Mouse (Mus musculus): ENCODE measurements around the gene Ttll7. TPM values are rescaled to one million over a fixed set of nuclear protein-coding genes. Genes with fewer than 3 reads are reported as not detected.

The Ttll7 gene
- polyA plus RNA-seq, 1 experiment = 5.2 TPM

- TF ChIP-seq TCF3 (IDR thresholded peaks at IDR 0.05; ENCODE audit: insufficient read length, low read depth) (no peak), POLR2A (IDR thresholded peaks at IDR 0.05; ENCODE audit: insufficient read length, low read depth) (no peak), POLR2AphosphoS2 (IDR thresholded peaks at IDR 0.05; ENCODE audit: insufficient read length, low read depth) (no peak)
- no peaks in the 10 kb centered on the region for H3K27me3 ChIP-seq (ENCODE audit: control insufficient read depth, insufficient read depth, insufficient read length)
- no peaks in the 10 kb centered on the region for H3K36me3 ChIP-seq (ENCODE audit: control insufficient read depth, insufficient read depth)
- no peak overlapping the region for H3K4me3 ChIP-seq
- H3K79me2 ChIP-seq (ENCODE audit: control insufficient read depth, insufficient read depth) = no peaks in the 10 kb centered on the region
- no peak overlapping the region for H3K4me2 ChIP-seq (ENCODE audit: low read depth)
- H3ac ChIP-seq (ENCODE audit: control insufficient read depth, insufficient read length) = no peak overlapping the region
These were observed 149.4 kb downstream of the Ttll7 start for GRCm38 (mm10) chr3:147001557-147001956.

- Histone ChIP-seq H3K79me2 (ENCODE audit: control insufficient read depth, insufficient read depth) (no peaks in the 10 kb centered on the region), H3K4me3 (no peak overlapping the region), H3K4me2 (ENCODE audit: low read depth) (no peak overlapping the region), H3K27me3 (ENCODE audit: control insufficient read depth, insufficient read depth, insufficient read length) (no peaks in the 10 kb centered on the region), H3K36me3 (ENCODE audit: control insufficient read depth, insufficient read depth) (no peaks in the 10 kb centered on the region), H3ac (ENCODE audit: control insufficient read depth, insufficient read length) (no peak overlapping the region)
- no peak for TF ChIP-seq TCF12 (IDR thresholded peaks at IDR 0.05; ENCODE audit: insufficient read depth, poor library complexity, severe bottlenecking)
- no peak for TF ChIP-seq E2F4 (IDR thresholded peaks at IDR 0.05; ENCODE audit: insufficient read depth)
- TF ChIP-seq MAX (IDR thresholded peaks at IDR 0.05; ENCODE audit: low read depth) = no peak
- TF ChIP-seq MYOG (IDR thresholded peaks at IDR 0.05; ENCODE audit: control insufficient read depth in 1 of 3, insufficient read depth in 1 of 3, insufficient read length in 2 of 3, low read depth in 2 of 3) = no peak
- TF ChIP-seq SRF (IDR thresholded peaks at IDR 0.05; ENCODE audit: control insufficient read depth, insufficient read length, low read depth) = no peak
- TF ChIP-seq MYOD1 (IDR thresholded peaks at IDR 0.05; ENCODE audit: control insufficient read depth in 1 of 3, insufficient read length in 2 of 3, low read depth in 2 of 3) = no peak
- no peak for TF ChIP-seq REST (IDR thresholded peaks at IDR 0.05; ENCODE audit: insufficient read depth, insufficient read length)
- no peak for TF ChIP-seq USF1 (IDR thresholded peaks at IDR 0.05; ENCODE audit: low read depth)
- no peak for TF ChIP-seq POLR2AphosphoS2 (IDR thresholded peaks at IDR 0.05; ENCODE audit: insufficient read length, low read depth)
- TF ChIP-seq CEBPB (IDR thresholded peaks at IDR 0.05; ENCODE audit: insufficient read depth, poor library complexity, severe bottlenecking) = no peak
- TF ChIP-seq TCF3 (IDR thresholded peaks at IDR 0.05; ENCODE audit: insufficient read length, low read depth) = no peak
- TF ChIP-seq POLR2A (IDR thresholded peaks at IDR 0.05; ENCODE audit: insufficient read length, low read depth) = no peak
These were observed 164.3 kb downstream of the Ttll7 start for GRCm38 (mm10) chr3:147016506-147016905.

- no peaks in the 10 kb centered on the region for H3K36me3 ChIP-seq (ENCODE audit: control insufficient read depth, insufficient read depth)
- no peak for TF ChIP-seq SRF (IDR thresholded peaks at IDR 0.05; ENCODE audit: control insufficient read depth, insufficient read length, low read depth)
- no peak for TF ChIP-seq MYOD1 (IDR thresholded peaks at IDR 0.05; ENCODE audit: control insufficient read depth in 1 of 3, insufficient read length in 2 of 3, low read depth in 2 of 3)
- no peak for TF ChIP-seq USF1 (IDR thresholded peaks at IDR 0.05; ENCODE audit: low read depth)
- TF ChIP-seq E2F4 (IDR thresholded peaks at IDR 0.05; ENCODE audit: insufficient read depth) = no peak
- TF ChIP-seq TCF12 (IDR thresholded peaks at IDR 0.05; ENCODE audit: insufficient read depth, poor library complexity, severe bottlenecking) = no peak
- TF ChIP-seq MAX (IDR thresholded peaks at IDR 0.05; ENCODE audit: low read depth) = no peak
- no peak for TF ChIP-seq REST (IDR thresholded peaks at IDR 0.05; ENCODE audit: insufficient read depth, insufficient read length)
- no peak for TF ChIP-seq CEBPB (IDR thresholded peaks at IDR 0.05; ENCODE audit: insufficient read depth, poor library complexity, severe bottlenecking)
- no peak for TF ChIP-seq TCF3 (IDR thresholded peaks at IDR 0.05; ENCODE audit: insufficient read length, low read depth)
- no peak for TF ChIP-seq MYOG (IDR thresholded peaks at IDR 0.05; ENCODE audit: control insufficient read depth in 1 of 3, insufficient read depth in 1 of 3, insufficient read length in 2 of 3, low read depth in 2 of 3)
- TF ChIP-seq POLR2AphosphoS2 (IDR thresholded peaks at IDR 0.05; ENCODE audit: insufficient read length, low read depth) = no peak
- no peak for TF ChIP-seq POLR2A (IDR thresholded peaks at IDR 0.05; ENCODE audit: insufficient read length, low read depth)
- no peak overlapping the region for H3K4me2 ChIP-seq (ENCODE audit: low read depth)
- H3K79me2 ChIP-seq (ENCODE audit: control insufficient read depth, insufficient read depth) = no peaks in the 10 kb centered on the region
- H3ac ChIP-seq (ENCODE audit: control insufficient read depth, insufficient read length) = no peak overlapping the region
- no peaks in the 10 kb centered on the region for H3K27me3 ChIP-seq (ENCODE audit: control insufficient read depth, insufficient read depth, insufficient read length)
- H3K4me3 ChIP-seq = no peak overlapping the region
These were observed 167.3 kb downstream of the Ttll7 start for GRCm38 (mm10) chr3:147019506-147019905.

GRCm38 (mm10) chr3:147026248-147026647 lies 174.1 kb downstream of the Ttll7 start:
- Histone ChIP-seq H3ac (ENCODE audit: control insufficient read depth, insufficient read length) (no peak overlapping the region), H3K27me3 (ENCODE audit: control insufficient read depth, insufficient read depth, insufficient read length) (no peaks in the 10 kb centered on the region), H3K36me3 (ENCODE audit: control insufficient read depth, insufficient read depth) (no peaks in the 10 kb centered on the region), H3K79me2 (ENCODE audit: control insufficient read depth, insufficient read depth) (no peaks in the 10 kb centered on the region), H3K4me2 (ENCODE audit: low read depth) (no peak overlapping the region), H3K4me3 (no peak overlapping the region)
- no peak for TF ChIP-seq SRF (IDR thresholded peaks at IDR 0.05; ENCODE audit: control insufficient read depth, insufficient read length, low read depth)
- TF ChIP-seq CEBPB (IDR thresholded peaks at IDR 0.05; ENCODE audit: insufficient read depth, poor library complexity, severe bottlenecking) = no peak
- no peak for TF ChIP-seq TCF3 (IDR thresholded peaks at IDR 0.05; ENCODE audit: insufficient read length, low read depth)
- no peak for TF ChIP-seq MYOG (IDR thresholded peaks at IDR 0.05; ENCODE audit: control insufficient read depth in 1 of 3, insufficient read depth in 1 of 3, insufficient read length in 2 of 3, low read depth in 2 of 3)
- no peak for TF ChIP-seq E2F4 (IDR thresholded peaks at IDR 0.05; ENCODE audit: insufficient read depth)
- no peak for TF ChIP-seq USF1 (IDR thresholded peaks at IDR 0.05; ENCODE audit: low read depth)
- TF ChIP-seq POLR2AphosphoS2 (IDR thresholded peaks at IDR 0.05; ENCODE audit: insufficient read length, low read depth) = no peak
- TF ChIP-seq MAX (IDR thresholded peaks at IDR 0.05; ENCODE audit: low read depth) = no peak
- TF ChIP-seq POLR2A (IDR thresholded peaks at IDR 0.05; ENCODE audit: insufficient read length, low read depth) = no peak
- no peak for TF ChIP-seq TCF12 (IDR thresholded peaks at IDR 0.05; ENCODE audit: insufficient read depth, poor library complexity, severe bottlenecking)
- no peak for TF ChIP-seq REST (IDR thresholded peaks at IDR 0.05; ENCODE audit: insufficient read depth, insufficient read length)
- no peak for TF ChIP-seq MYOD1 (IDR thresholded peaks at IDR 0.05; ENCODE audit: control insufficient read depth in 1 of 3, insufficient read length in 2 of 3, low read depth in 2 of 3)

GRCm38 (mm10) chr3:147028382-147028781 lies 176.2 kb downstream of the Ttll7 start:
- Histone ChIP-seq H3K79me2 (ENCODE audit: control insufficient read depth, insufficient read depth) (no peaks in the 10 kb centered on the region), H3K36me3 (ENCODE audit: control insufficient read depth, insufficient read depth) (no peaks in the 10 kb centered on the region), H3K4me2 (ENCODE audit: low read depth) (no peak overlapping the region), H3ac (ENCODE audit: control insufficient read depth, insufficient read length) (no peak overlapping the region), H3K4me3 (no peak overlapping the region), H3K27me3 (ENCODE audit: control insufficient read depth, insufficient read depth, insufficient read length) (no peaks in the 10 kb centered on the region)
- TF ChIP-seq MYOG (IDR thresholded peaks at IDR 0.05; ENCODE audit: control insufficient read depth in 1 of 3, insufficient read depth in 1 of 3, insufficient read length in 2 of 3, low read depth in 2 of 3) = no peak
- TF ChIP-seq CEBPB (IDR thresholded peaks at IDR 0.05; ENCODE audit: insufficient read depth, poor library complexity, severe bottlenecking) = no peak
- no peak for TF ChIP-seq TCF3 (IDR thresholded peaks at IDR 0.05; ENCODE audit: insufficient read length, low read depth)

All from myocyte (in vitro differentiated cells).